Mouse (Mus musculus) erythroblast, adult 5-6 weeks (primary cell): ENCODE results near the gene Cygb. TPM values are rescaled to one million over a fixed set of nuclear protein-coding genes. Genes with fewer than 3 reads are reported as not detected.

ENCODE experiments used
- ATAC-seq: replicated peaks from 2 replicates; pipeline ENCODE4 v1.8.0; 2016; ENCODE audit warnings: moderate number of reproducible peaks, mild to moderate bottlenecking, moderate TSS enrichment, inconsistent platforms; ENCODE audit not compliant: poor library complexity, low FRiP score, severe bottlenecking
- total RNA-seq, 2 experiments: library from RNA; stranded (forward) in 1 of 2; stranded (reverse) in 1 of 2; fragments of 150-400 nt in 1 of 2; fragments of 200-764, 138-1000 nt in 1 of 2; gene quantifications; 2 replicates each; pipeline versions ENCODE4 v1.2.3 to v1.2.4; 2015 to 2017; ENCODE audit warnings: low replicate concordance in 2 of 2

Gene Cygb
- total RNA-seq, 2 experiments from 2014 or later, result not detected

GRCm38 (mm10) chr11:116596766-116597165 lies 57.3 kb downstream of the Cygb start:
- no peak for ATAC-seq

Other genes starting within 250 kb of the Cygb start
- gene Rnf157, start 241.3 kb downstream of the Cygb start, total RNA-seq (2015; ENCODE audit: low replicate concordance), result 0.63 and 1.7 TPM in 2 replicates
- 2.0 and 2.1 TPM in 2 replicates for gene Rnf157, start 241.3 kb downstream of the Cygb start, total RNA-seq (2017; ENCODE audit: low replicate concordance)
- 46.6 and 59.0 TPM in 2 replicates for gene Ubald2, start 220.2 kb downstream of the Cygb start, total RNA-seq (2015; ENCODE audit: low replicate concordance)
- gene Ubald2, start 220.2 kb downstream of the Cygb start, total RNA-seq (2017; ENCODE audit: low replicate concordance), result 27.0 and 41.7 TPM in 2 replicates
- gene Qrich2, start 188.1 kb downstream of the Cygb start, total RNA-seq (2015; ENCODE audit: low replicate concordance), result not detected in 2 replicates
- gene Qrich2, start 188.1 kb downstream of the Cygb start, total RNA-seq (2017; ENCODE audit: low replicate concordance), result 0.17 TPM in 1 of 2 replicates, not detected in the other
- 9.8 and 11.1 TPM in 2 replicates for gene Prpsap1, start 160.1 kb downstream of the Cygb start, total RNA-seq (2015; ENCODE audit: low replicate concordance)
- 9.2 and 14.1 TPM in 2 replicates for gene Prpsap1, start 160.1 kb downstream of the Cygb start, total RNA-seq (2017; ENCODE audit: low replicate concordance)
- gene Sphk1, start 123.4 kb downstream of the Cygb start, total RNA-seq (2015; ENCODE audit: low replicate concordance), result 14.2 and 15.9 TPM in 2 replicates
- 45.3 and 46.3 TPM in 2 replicates for gene Sphk1, start 123.4 kb downstream of the Cygb start, total RNA-seq (2017; ENCODE audit: low replicate concordance)
- 473 and 508 TPM in 2 replicates for gene Ube2o, start 72.9 kb downstream of the Cygb start, total RNA-seq (2015; ENCODE audit: low replicate concordance)
- 800 and 935 TPM in 2 replicates for gene Ube2o, start 72.9 kb downstream of the Cygb start, total RNA-seq (2017; ENCODE audit: low replicate concordance)
- gene Aanat, start 67.9 kb downstream of the Cygb start, total RNA-seq (2015; ENCODE audit: low replicate concordance), result not detected in 2 replicates
- not detected in 2 replicates for gene Aanat, start 67.9 kb downstream of the Cygb start, total RNA-seq (2017; ENCODE audit: low replicate concordance)
- 2.3 and 5.0 TPM in 2 replicates for gene Rhbdf2, start 27.3 kb downstream of the Cygb start, total RNA-seq (2015; ENCODE audit: low replicate concordance)
- 2.8 and 3.2 TPM in 2 replicates for gene Rhbdf2, start 27.3 kb downstream of the Cygb start, total RNA-seq (2017; ENCODE audit: low replicate concordance)
- not detected in 2 replicates for gene Prcd, start 779 bp downstream of the Cygb start, total RNA-seq (2015; ENCODE audit: low replicate concordance)
- gene Prcd, start 779 bp downstream of the Cygb start, total RNA-seq (2017; ENCODE audit: low replicate concordance), result not detected in 2 replicates
- gene St6galnac1, start 121.2 kb upstream of the Cygb start, total RNA-seq (2015; ENCODE audit: low replicate concordance), result not detected in 2 replicates
- not detected in 2 replicates for gene St6galnac1, start 121.2 kb upstream of the Cygb start, total RNA-seq (2017; ENCODE audit: low replicate concordance)
- gene Mxra7, start 173.7 kb upstream of the Cygb start, total RNA-seq (2015; ENCODE audit: low replicate concordance), result 4.2 TPM in 1 of 2 replicates, not detected in the other
- gene Mxra7, start 173.7 kb upstream of the Cygb start, total RNA-seq (2017; ENCODE audit: low replicate concordance), result not detected in 2 replicates
- 11.3 and 11.5 TPM in 2 replicates for gene Mettl23, start 189.0 kb upstream of the Cygb start, total RNA-seq (2015; ENCODE audit: low replicate concordance)
- 5.4 and 15.1 TPM in 2 replicates for gene Mettl23, start 189.0 kb upstream of the Cygb start, total RNA-seq (2017; ENCODE audit: low replicate concordance)
- 12.5 and 24.2 TPM in 2 replicates for gene Jmjd6, start 189.1 kb upstream of the Cygb start, total RNA-seq (2015; ENCODE audit: low replicate concordance)
- gene Jmjd6, start 189.1 kb upstream of the Cygb start, total RNA-seq (2017; ENCODE audit: low replicate concordance), result 10.7 and 13.9 TPM in 2 replicates
- gene Mfsd11, start 198.1 kb upstream of the Cygb start, total RNA-seq (2015; ENCODE audit: low replicate concordance), result 9.2 and 35.0 TPM in 2 replicates
- 3.4 and 3.5 TPM in 2 replicates for gene Mfsd11, start 198.1 kb upstream of the Cygb start, total RNA-seq (2017; ENCODE audit: low replicate concordance)
- 308 and 417 TPM in 2 replicates for gene Srsf2, start 198.8 kb upstream of the Cygb start, total RNA-seq (2015; ENCODE audit: low replicate concordance)
- 97.0 and 120 TPM in 2 replicates for gene Srsf2, start 198.8 kb upstream of the Cygb start, total RNA-seq (2017; ENCODE audit: low replicate concordance)